Mouse (Mus musculus): ENCODE data around the gene Pik3cb. TPM values are rescaled to one million over a fixed set of nuclear protein-coding genes. Genes with fewer than 3 reads are reported as not detected.

Gene Pik3cb
- total and polyA plus RNA-seq, 2 experiments from 2014 or later, result 3.8 to 5.8 TPM

DNA sequence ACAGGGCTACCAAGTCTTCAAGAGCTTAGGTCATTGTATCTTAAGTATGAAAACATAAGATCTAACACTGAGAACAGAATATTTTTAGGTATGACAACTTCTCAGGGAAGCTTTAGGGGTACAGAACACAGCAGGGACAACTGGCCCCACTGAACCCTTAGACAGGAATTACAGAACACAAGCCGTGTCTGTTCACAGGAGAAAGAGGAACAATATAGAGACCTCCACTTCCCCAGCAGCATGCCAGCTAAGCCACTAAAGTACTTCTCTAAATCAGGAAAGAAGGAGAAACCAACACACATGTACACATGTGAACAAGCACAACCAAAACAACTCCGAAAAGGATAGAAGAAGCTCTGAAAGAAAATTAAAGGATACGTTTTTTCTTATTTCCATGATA lies 30.8 kb downstream of the Pik3cb start:
- H3K4me2 ChIP-seq (ENCODE audit: low read depth, low read length, poor library complexity, severe bottlenecking), result no peak overlapping the region
- H3K4me1 ChIP-seq (ENCODE audit: insufficient read depth, low read length), result 0 out of 2 replicates have a peak, but pooled peaks cover 2% of the 10 kb centered on the region
- H3K4me3 ChIP-seq (ENCODE audit: low read depth, low read length), result no peak overlapping the region
- TF ChIP-seq CTCF (IDR thresholded peaks at IDR 0.05), result no peak
- DNase-seq (ENCODE audit: low spot score), result no peak
- peaks cover 5% of the 10 kb centered on the region for H3K36me3 ChIP-seq (ENCODE audit: insufficient read depth, low read length)
- WGBS, result 81% methylated on average over 3 of the region's 3 CpGs
- H3K27ac ChIP-seq (ENCODE audit: low read depth, low read length), result no peak overlapping the region
- H3K27me3 ChIP-seq (ENCODE audit: insufficient read depth, low read length), result no peaks in the 10 kb centered on the region
- no peak overlapping the region for H3K9ac ChIP-seq (replicated peaks; ENCODE audit: low read length, poor library complexity, severe bottlenecking)
- no peak for ATAC-seq (ENCODE audit: low FRiP score)
- H3K9me3 ChIP-seq (ENCODE audit: low read length), result no peaks in the 10 kb centered on the region

DNA sequence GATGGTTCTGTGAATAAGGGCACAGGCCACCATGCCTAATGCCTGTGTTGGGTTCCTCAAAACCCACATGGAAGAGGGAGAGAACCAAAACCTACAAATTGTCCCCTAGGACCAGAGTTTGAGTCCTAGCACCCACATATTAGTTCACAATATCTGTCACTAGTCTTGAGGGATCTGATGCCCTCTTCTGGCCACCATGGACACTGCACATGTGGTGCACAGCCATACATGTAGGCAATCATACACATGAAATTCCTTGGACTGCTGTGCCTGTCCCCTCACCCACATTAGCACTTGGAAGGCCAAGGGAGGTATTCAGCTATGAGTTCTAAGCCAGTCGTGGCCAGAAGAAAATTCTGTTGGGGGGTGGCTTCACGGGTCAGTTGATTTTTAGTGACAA lies 36.0 kb downstream of the Pik3cb start:
- no peak overlapping the region for H3K27ac ChIP-seq (ENCODE audit: low read depth, low read length)
- peak; percentile 25 for TF ChIP-seq CTCF (IDR thresholded peaks at IDR 0.05)
- no peak overlapping the region for H3K4me2 ChIP-seq (ENCODE audit: low read depth, low read length, poor library complexity, severe bottlenecking)
- ATAC-seq (ENCODE audit: low FRiP score) (no peak), DNase-seq (ENCODE audit: low spot score) (no peak)
- H3K4me1 ChIP-seq (ENCODE audit: insufficient read depth, low read length), result no peaks in the 10 kb centered on the region
- H3K9me3 ChIP-seq (ENCODE audit: low read length), result no peaks in the 10 kb centered on the region
- no peaks in the 10 kb centered on the region for H3K27me3 ChIP-seq (ENCODE audit: insufficient read depth, low read length)
- WGBS, result 98% methylated on average over 2 of the region's 2 CpGs
- peaks cover 8% of the 10 kb centered on the region for H3K36me3 ChIP-seq (ENCODE audit: insufficient read depth, low read length)
- H3K4me3 ChIP-seq (ENCODE audit: low read depth, low read length), result no peak overlapping the region
- no peak overlapping the region for H3K9ac ChIP-seq (replicated peaks; ENCODE audit: low read length, poor library complexity, severe bottlenecking)

DNA sequence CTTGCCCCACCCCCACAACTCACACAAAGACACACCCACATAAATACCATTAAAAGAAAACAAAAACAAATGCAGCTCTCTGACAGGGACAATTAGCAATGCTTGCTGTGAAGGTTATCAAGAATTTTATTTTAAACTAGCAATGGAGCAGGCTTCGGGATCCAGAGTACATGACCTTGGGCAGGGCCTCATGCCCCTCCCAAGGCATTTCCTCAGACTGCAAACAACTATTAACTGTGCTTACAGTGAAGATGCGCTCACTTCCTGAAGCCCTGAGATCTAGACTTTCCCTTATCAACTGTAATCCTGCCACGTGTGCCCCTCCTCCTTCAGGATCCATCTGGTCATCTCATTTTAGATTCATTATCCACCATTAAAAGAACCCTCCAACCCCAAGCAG lies 36.6 kb downstream of the Pik3cb start:
- Histone ChIP-seq H3K27me3 (ENCODE audit: insufficient read depth, low read length) (no peaks in the 10 kb centered on the region), H3K36me3 (ENCODE audit: insufficient read depth, low read length) (peaks cover 8% of the 10 kb centered on the region), H3K27ac (ENCODE audit: low read depth, low read length) (no peak overlapping the region), H3K4me1 (ENCODE audit: insufficient read depth, low read length) (no peaks in the 10 kb centered on the region), H3K4me2 (ENCODE audit: low read depth, low read length, poor library complexity, severe bottlenecking) (no peak overlapping the region), H3K4me3 (ENCODE audit: low read depth, low read length) (no peak overlapping the region), H3K9me3 (ENCODE audit: low read length) (no peaks in the 10 kb centered on the region), H3K9ac (replicated peaks; ENCODE audit: low read length, poor library complexity, severe bottlenecking) (no peak overlapping the region)
- 83% methylated on average over 3 of the region's 3 CpGs for WGBS
- no peak for ATAC-seq (ENCODE audit: low FRiP score)
- DNase-seq (ENCODE audit: low spot score), result no peak
- no peak for TF ChIP-seq CTCF (IDR thresholded peaks at IDR 0.05)

DNA sequence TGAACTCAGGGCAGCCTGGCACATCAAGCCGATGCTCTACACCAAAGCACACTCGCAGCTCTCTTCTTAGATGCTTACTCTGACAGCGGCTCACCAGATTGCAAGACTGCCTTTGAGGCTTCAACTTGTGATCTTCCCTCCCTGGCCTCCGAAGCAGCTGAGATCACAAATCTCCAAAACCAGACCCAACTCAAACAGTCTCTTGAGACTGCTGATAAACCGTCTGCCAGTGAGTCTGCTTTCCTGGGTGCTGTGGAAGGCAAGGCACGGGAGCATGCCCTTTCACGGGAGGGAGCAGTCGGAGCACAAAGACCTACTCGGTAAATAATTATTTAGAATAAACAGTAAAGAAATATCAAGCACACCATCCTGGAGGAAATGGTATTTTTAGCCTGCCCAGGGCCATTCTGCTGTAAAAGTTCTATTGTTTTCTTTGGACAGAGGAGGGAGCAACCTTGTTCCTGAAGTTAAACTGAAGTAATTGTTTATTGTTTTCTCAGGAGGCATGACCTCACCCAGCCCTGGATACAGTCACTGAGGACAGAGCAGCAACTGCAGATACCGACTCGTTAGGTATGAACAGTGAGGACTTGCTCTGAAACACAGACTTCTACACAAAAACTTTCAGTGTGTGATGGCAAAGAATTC lies 41.8 kb downstream of the Pik3cb start:
- Histone ChIP-seq H3K27ac (ENCODE audit: low read depth, low read length) (no peak overlapping the region), H3K9ac (replicated peaks; ENCODE audit: low read length, poor library complexity, severe bottlenecking) (no peak overlapping the region), H3K4me1 (ENCODE audit: insufficient read depth, low read length) (no peaks in the 10 kb centered on the region), H3K4me2 (ENCODE audit: low read depth, low read length, poor library complexity, severe bottlenecking) (no peak overlapping the region), H3K36me3 (ENCODE audit: insufficient read depth, low read length) (no peaks in the 10 kb centered on the region), H3K4me3 (ENCODE audit: low read depth, low read length) (no peak overlapping the region), H3K27me3 (ENCODE audit: insufficient read depth, low read length) (no peaks in the 10 kb centered on the region), H3K9me3 (ENCODE audit: low read length) (no peaks in the 10 kb centered on the region)
- DNase-seq (ENCODE audit: low spot score) (no peak), ATAC-seq (ENCODE audit: low FRiP score) (no peak)
- WGBS, result 68% methylated on average over 11 of the region's 11 CpGs
- TF ChIP-seq CTCF (IDR thresholded peaks at IDR 0.05), result no peak

GRCm38 (mm10) chr9:99097668-99098067 lies 42.8 kb downstream of the Pik3cb start:
- WGBS, result 71% methylated on average over 1 of the region's 1 CpGs

DNA sequence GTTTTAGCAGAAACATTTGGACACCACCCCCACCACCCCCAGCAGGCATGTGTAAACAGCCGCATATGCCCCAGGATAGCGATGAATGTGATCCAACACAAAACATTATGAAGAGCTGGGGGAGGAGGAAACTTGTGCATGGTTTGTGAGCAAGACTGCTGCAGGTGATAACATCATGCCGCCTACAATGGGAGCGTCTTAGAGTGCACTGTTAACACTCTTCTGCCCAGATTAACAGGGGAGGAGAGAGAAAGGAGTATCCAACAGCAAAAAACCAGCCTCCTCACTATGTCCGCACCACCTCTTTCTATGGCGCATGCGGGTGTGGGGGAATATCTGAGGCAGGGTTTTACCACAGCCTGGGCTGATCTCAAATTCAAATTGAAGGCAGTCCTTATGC lies 45.2 kb downstream of the Pik3cb start:
- Histone ChIP-seq H3K9ac (replicated peaks; ENCODE audit: low read length, poor library complexity, severe bottlenecking) (no peak overlapping the region), H3K36me3 (ENCODE audit: insufficient read depth, low read length) (no peaks in the 10 kb centered on the region), H3K27me3 (ENCODE audit: insufficient read depth, low read length) (no peaks in the 10 kb centered on the region), H3K27ac (ENCODE audit: low read depth, low read length) (no peak overlapping the region), H3K4me3 (ENCODE audit: low read depth, low read length) (no peak overlapping the region), H3K4me1 (ENCODE audit: insufficient read depth, low read length) (no peaks in the 10 kb centered on the region), H3K4me2 (ENCODE audit: low read depth, low read length, poor library complexity, severe bottlenecking) (no peak overlapping the region), H3K9me3 (ENCODE audit: low read length) (no peaks in the 10 kb centered on the region)
- ATAC-seq (ENCODE audit: low FRiP score), result no peak
- no peak for DNase-seq (ENCODE audit: low spot score)
- TF ChIP-seq CTCF (IDR thresholded peaks at IDR 0.05), result no peak
- 90% methylated on average over 7 of the region's 7 CpGs for WGBS

More at GRCm38 (mm10) chr9:99097668-99098067, 42.8 kb downstream of the Pik3cb start:
- Histone ChIP-seq H3K9ac (replicated peaks; ENCODE audit: low read length, poor library complexity, severe bottlenecking) (no peak overlapping the region), H3K4me3 (ENCODE audit: low read depth, low read length) (no peak overlapping the region), H3K36me3 (ENCODE audit: insufficient read depth, low read length) (no peaks in the 10 kb centered on the region), H3K27ac (ENCODE audit: low read depth, low read length) (no peak overlapping the region), H3K27me3 (ENCODE audit: insufficient read depth, low read length) (no peaks in the 10 kb centered on the region), H3K4me1 (ENCODE audit: insufficient read depth, low read length) (no peaks in the 10 kb centered on the region), H3K4me2 (ENCODE audit: low read depth, low read length, poor library complexity, severe bottlenecking) (no peak overlapping the region), H3K9me3 (ENCODE audit: low read length) (no peaks in the 10 kb centered on the region)
- DNase-seq (ENCODE audit: low spot score) (no peak), ATAC-seq (ENCODE audit: low FRiP score) (no peak)
- no peak for TF ChIP-seq CTCF (IDR thresholded peaks at IDR 0.05)

Data from midbrain, postnatal 0 days (tissue).